Mouse (Mus musculus): Measurements from ENCODE around the gene Prkg1. TPM values are rescaled to one million over a fixed set of nuclear protein-coding genes. Genes with fewer than 3 reads are reported as not detected.
"Not testable (repeated sequence)": the region's sequence is repeated elsewhere in the genome, so short reads cannot be mapped to it uniquely, and the experiment has no call there.

Gene Prkg1
- total RNA-seq, 1 experiment from 2014 or later: 1.5 TPM

DNA sequence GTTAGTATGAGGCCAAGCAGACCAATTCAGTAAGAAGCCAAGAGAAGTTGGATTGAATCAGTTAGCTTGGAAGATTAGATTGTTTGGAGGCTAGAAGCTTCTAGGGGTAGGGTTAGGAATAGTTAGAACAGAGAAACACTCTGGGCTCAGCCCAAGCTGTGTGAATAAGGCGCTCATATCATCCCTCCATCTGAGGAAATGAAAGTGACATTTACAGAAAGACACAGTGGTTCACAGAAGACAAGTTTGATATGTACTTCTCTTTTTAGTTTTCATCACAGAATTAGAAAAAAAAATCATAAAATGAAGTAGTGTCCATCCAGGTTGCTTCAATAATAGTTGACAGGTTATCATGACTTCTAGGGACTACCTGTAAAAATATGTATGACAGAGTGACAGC lies 541.4 kb downstream of the Prkg1 start:
- ATAC-seq (ENCODE audit: extremely low read depth, insufficient number of reproducible peaks, low FRiP score, poor library complexity, severe bottlenecking): peak; percentile 33; the same call in 1 of the 2 replicates

- ATAC-seq (ENCODE audit: extremely low read depth, insufficient number of reproducible peaks, low FRiP score, poor library complexity, severe bottlenecking): not testable (repeated sequence)
Observed at GRCm38 (mm10) chr19:31219261-31219660, 545.6 kb downstream of the Prkg1 start.

- ATAC-seq (ENCODE audit: extremely low read depth, insufficient number of reproducible peaks, low FRiP score, poor library complexity, severe bottlenecking): no peak
Observed at GRCm38 (mm10) chr19:31210850-31211249, 554.0 kb downstream of the Prkg1 start.

GRCm38 (mm10) chr19:31210449-31210848 lies 554.4 kb downstream of the Prkg1 start:
- ATAC-seq (ENCODE audit: extremely low read depth, insufficient number of reproducible peaks, low FRiP score, poor library complexity, severe bottlenecking): peak; percentile 96

- ATAC-seq (ENCODE audit: extremely low read depth, insufficient number of reproducible peaks, low FRiP score, poor library complexity, severe bottlenecking): no peak
Observed at GRCm38 (mm10) chr19:31199583-31199982, 565.2 kb downstream of the Prkg1 start.

DNA sequence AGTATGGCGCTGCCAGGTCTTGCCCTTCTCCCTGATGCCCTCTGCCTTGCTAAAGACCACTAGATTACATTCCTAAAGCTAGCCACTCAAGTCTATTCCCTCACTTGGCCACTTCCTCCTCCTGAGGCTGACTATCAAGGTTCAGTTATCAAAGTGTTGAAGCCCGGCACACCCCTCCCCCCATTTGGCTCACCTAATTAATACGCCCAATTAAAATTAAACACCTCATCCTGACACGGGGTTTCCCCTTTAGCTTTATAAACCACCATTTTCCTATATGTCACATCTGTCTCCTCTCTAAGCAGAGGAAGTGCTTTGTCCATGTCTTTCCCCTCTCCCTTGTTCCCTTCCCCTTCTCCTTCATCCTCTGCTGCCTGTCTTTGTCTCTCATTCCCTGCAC lies 566.4 kb downstream of the Prkg1 start:
- no peak for ATAC-seq (ENCODE audit: extremely low read depth, insufficient number of reproducible peaks, low FRiP score, poor library complexity, severe bottlenecking)

GRCm38 (mm10) chr19:31197076-31197475 lies 567.8 kb downstream of the Prkg1 start:
- ATAC-seq (ENCODE audit: extremely low read depth, insufficient number of reproducible peaks, low FRiP score, poor library complexity, severe bottlenecking): no peak

- ATAC-seq (ENCODE audit: extremely low read depth, insufficient number of reproducible peaks, low FRiP score, poor library complexity, severe bottlenecking): no peak
Observed at GRCm38 (mm10) chr19:31188559-31189218, 576.1 kb downstream of the Prkg1 start.

- no peak for ATAC-seq (ENCODE audit: extremely low read depth, insufficient number of reproducible peaks, low FRiP score, poor library complexity, severe bottlenecking)
Observed at GRCm38 (mm10) chr19:31180757-31181156, 584.1 kb downstream of the Prkg1 start.

GRCm38 (mm10) chr19:31177279-31177922 lies 587.4 kb downstream of the Prkg1 start:
- no peak for ATAC-seq (ENCODE audit: extremely low read depth, insufficient number of reproducible peaks, low FRiP score, poor library complexity, severe bottlenecking)

DNA sequence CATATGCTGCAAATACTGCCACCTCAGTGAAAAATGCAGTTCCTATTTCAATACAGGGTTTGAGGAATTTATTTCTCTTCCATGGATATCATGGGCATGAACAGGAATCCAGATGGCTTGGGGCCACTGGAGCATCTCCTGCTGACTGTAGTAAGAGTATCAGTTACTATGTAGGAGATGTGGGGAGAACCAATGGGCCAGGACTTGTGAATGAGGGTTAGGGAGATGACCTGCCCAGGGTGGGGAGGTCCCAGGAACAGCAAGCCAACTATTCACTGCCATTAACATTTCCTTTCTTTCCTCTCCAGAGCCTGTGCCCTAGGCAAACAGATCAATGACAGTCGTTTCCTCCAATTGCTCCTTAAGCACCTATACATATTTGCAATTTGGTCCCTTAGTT lies 593.8 kb downstream of the Prkg1 start:
- no peak for ATAC-seq (ENCODE audit: extremely low read depth, insufficient number of reproducible peaks, low FRiP score, poor library complexity, severe bottlenecking)

- ATAC-seq (ENCODE audit: extremely low read depth, insufficient number of reproducible peaks, low FRiP score, poor library complexity, severe bottlenecking): no peak
Observed at GRCm38 (mm10) chr19:31158944-31159460, 605.8 kb downstream of the Prkg1 start.

DNA sequence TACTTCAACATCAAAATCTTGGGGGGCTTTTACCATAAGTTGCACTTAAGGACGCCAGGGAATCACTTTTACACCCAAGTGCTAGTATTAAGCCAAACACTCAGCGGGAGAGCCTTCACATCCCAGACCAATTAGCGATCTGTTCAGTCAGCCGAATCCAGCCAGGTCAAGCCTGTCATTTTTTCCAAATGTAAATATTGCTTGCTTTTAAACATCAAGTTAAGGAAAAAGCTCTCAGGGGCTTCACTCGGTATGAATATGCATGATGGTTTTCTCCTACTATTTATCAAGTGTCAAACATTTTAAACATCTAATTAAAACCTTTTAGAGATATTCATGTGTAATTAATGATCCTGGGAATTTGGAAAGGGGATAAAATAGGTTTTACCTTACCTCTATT lies 611.4 kb downstream of the Prkg1 start:
- ATAC-seq (ENCODE audit: extremely low read depth, insufficient number of reproducible peaks, low FRiP score, poor library complexity, severe bottlenecking): no peak

GRCm38 (mm10) chr19:31149902-31150301 lies 614.9 kb downstream of the Prkg1 start:
- no peak for ATAC-seq (ENCODE audit: extremely low read depth, insufficient number of reproducible peaks, low FRiP score, poor library complexity, severe bottlenecking)

DNA sequence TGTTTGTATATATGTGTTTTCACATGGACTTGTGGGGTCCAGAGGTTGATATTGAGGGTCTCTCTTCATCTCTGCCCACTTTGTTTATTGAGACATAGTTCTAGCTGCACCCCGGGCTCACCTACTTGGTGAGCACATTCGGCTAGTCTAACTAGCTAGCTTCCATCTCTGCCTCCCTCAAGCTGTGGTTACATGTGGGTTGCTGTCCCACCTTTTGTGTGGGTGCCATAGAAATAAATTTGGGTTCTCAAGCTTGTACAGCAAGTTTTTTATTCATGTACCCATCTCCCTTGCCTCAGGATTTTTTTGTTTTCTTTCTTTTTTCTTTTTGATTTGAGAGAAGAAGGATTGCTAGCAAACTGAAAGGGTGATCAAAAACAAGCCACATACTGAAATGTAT lies 617.4 kb downstream of the Prkg1 start:
- ATAC-seq (ENCODE audit: extremely low read depth, insufficient number of reproducible peaks, low FRiP score, poor library complexity, severe bottlenecking): no peak

- no peak for ATAC-seq (ENCODE audit: extremely low read depth, insufficient number of reproducible peaks, low FRiP score, poor library complexity, severe bottlenecking)
Observed at GRCm38 (mm10) chr19:31146156-31146555, 618.7 kb downstream of the Prkg1 start.

- no peak for ATAC-seq (ENCODE audit: extremely low read depth, insufficient number of reproducible peaks, low FRiP score, poor library complexity, severe bottlenecking)
Observed at GRCm38 (mm10) chr19:31141905-31142304, 622.9 kb downstream of the Prkg1 start.

DNA sequence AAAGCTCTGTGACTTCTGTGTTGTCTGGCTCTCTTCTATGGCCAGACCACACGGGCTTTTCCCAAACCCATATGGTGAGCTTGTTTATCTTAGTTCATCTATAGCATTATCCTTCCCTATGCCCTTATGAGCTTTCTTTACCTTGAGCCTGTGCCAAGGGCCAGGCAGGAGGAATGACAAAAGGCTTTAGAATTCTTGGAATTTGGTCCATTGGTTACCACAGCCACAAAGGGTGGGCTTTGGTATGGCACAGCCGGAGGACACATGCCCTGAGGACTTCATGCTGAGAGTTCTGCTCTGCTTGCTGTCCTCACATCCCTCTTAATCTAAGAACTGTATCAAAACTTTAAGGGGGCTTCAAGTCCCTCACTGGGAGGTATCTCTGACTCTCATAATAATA lies 628.5 kb downstream of the Prkg1 start:
- no peak for ATAC-seq (ENCODE audit: extremely low read depth, insufficient number of reproducible peaks, low FRiP score, poor library complexity, severe bottlenecking)

DNA sequence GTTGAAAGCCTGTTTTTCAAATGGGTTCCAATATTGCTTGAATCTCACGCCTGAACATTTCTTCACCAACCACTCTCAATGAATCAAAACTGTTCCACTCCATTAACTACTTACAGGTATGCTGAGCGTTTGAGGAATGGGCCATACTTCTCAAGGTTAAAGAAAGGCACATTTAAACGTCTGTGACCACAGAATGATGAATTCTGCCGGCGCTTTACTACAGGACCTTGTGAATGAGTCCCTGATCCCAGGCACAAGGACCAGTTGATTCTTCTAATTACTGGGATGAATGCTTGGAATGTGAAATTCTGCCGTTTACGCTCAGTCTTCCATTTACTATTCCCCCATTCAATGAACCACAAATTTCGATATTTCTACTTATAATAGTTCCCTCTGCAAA lies 632.2 kb downstream of the Prkg1 start:
- no peak for ATAC-seq (ENCODE audit: extremely low read depth, insufficient number of reproducible peaks, low FRiP score, poor library complexity, severe bottlenecking)

GRCm38 (mm10) chr19:31124628-31125027 lies 640.2 kb downstream of the Prkg1 start:
- ATAC-seq (ENCODE audit: extremely low read depth, insufficient number of reproducible peaks, low FRiP score, poor library complexity, severe bottlenecking): no peak
